Mouse (Mus musculus): ENCODE results near the gene Cpz.

DNA sequence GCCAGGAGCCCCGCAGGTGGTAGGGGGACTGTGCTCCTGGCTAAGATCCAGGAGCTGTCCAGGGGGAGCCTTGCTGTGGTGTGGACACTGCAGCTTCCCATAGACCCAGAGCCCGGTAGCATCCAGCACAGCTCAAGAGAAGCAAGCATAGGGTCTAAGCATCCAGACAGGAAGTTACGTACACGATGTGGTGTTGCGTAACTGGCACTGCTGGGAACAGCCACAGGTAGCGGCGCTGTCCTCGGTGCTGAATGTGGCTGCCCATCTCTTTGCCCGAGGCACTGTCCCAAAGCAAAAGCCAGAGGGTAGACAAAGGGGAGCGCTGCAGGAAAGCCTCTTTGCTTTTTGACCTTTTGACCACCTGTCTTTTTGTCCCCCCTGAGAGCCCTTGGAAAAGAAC, 6.1 kb upstream of the Cpz start:
- TF ChIP-seq MAFK (IDR thresholded peaks at IDR 0.05; ENCODE audit: borderline replicate concordance, low read depth, low read length) (no peak), ELF1 (IDR thresholded peaks at IDR 0.05; ENCODE audit: low read depth, low read length) (no peak), CTCF (IDR thresholded peaks at IDR 0.05 in 2 of 3, conservative IDR thresholded peaks at IDR 0.05 in 1 of 3; ENCODE audit: control insufficient read depth in 1 of 3, insufficient read depth in 1 of 3, low read depth in 2 of 3, low read length in 3 of 3, poor library complexity in 1 of 3, severe bottlenecking in 1 of 3) (no peak), POLR2A (IDR thresholded peaks at IDR 0.05; ENCODE audit: control insufficient read depth in 1 of 2, insufficient read depth in 1 of 2, low read depth in 1 of 2, low read length in 2 of 2, poor library complexity in 1 of 2) (no peak), BHLHE40 (IDR thresholded peaks at IDR 0.05; ENCODE audit: borderline replicate concordance, low read depth, low read length) (no peak), MEF2A (IDR thresholded peaks at IDR 0.05; ENCODE audit: extremely low read depth, insufficient replicate concordance, low read depth, low read length, poor library complexity, severe bottlenecking) (no peak)

Measured in MEL (cell line).